Mouse (Mus musculus): Measurements from ENCODE around the gene Dtd1.
"Not testable (repeated sequence)": the region's sequence is repeated elsewhere in the genome, so short reads cannot be mapped to it uniquely, and the experiment has no call there.

The Dtd1 gene

DNA sequence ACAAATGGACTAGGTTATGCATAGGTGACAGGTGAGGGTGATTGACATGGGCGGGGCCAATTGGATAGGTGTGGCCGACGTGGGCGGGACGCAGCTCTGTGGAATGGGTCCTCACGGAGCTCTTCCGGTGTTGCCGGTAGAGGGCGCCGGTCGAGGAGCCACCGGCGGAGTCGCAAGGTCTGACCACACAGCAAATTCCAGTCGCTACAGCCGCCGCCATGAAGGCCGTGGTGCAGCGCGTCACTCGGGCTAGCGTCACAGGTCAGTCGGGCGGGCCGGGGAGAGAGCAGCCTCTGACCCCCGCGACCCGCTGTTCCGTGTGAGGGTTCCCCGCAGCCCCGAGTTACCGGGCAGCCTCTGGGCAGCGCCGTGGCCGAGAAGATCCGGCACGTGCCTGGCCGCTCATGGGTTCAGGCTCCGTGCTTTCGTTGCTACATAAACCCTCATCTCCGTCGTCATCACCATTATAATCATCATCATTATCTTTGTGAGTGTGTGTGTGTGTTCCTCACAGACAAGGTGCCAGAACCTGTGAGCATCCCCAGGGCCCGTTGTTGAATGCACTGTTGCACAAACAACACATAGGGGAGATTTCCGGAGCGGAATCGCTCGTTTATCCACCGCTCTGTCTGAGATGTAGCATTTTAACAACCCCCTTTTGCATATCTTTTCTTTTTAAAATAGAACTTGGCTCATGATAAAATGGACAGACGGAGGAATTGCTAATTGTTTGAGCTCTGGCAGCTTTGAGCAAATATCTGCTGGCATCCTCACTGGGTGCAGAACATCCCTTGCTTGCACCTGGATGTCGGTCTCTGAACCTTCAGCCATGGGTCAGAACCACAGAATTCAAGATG is at the start of gene Dtd1:
TSS of gene Dtd1 (plus strand) at position 67 of the 857 bp plus-strand sequence.
- peak; percentile 46 for DNase-seq (ENCODE audit: low read depth)

DNA sequence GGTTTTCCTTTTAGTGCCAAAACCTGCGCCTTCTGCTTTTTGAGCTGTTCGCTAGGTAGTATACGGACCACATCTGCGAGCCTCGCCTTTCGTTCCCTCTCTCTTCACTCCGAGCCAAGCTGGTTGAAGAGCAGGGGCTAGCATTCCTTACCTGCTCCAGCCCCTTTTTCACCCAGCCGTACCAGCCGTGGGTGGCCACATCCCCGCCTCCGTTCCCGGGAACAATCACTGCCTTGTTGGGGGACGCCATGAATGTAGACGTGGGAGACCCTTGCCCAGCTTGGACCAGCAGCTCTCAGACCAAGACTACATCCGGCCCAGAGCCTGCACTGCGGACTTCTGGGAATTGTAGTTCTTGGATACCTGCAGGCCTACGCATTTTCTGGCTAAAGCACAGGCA is 49.2 kb upstream of the Dtd1 start, which contains the start of gene Rbbp9:
TSS of gene Rbbp9 (minus strand) at position 341 of the 400 bp plus-strand sequence.
- no peak for DNase-seq (ENCODE audit: low read depth)

DNA sequence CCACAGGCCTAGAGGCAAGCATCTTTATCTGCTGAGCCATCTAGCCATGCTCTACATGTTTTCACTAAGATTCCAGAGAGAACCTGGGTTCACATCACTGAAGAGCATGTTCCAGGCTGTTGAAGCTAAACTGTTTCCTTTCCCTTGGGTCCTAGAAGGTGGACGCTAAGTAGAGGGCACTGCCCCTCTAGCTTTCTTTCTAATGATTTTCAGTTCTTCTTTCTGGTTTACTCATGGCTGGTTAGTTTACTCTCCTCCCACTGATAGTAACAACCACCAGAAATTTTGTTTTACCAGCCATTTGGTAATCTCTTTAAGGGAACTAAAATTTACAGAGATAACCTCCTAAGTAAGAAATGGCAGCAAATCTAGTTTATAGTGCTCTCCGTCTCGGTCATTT is 45.8 kb upstream of the Dtd1 start:
- no peak for DNase-seq (ENCODE audit: low read depth)

DNA sequence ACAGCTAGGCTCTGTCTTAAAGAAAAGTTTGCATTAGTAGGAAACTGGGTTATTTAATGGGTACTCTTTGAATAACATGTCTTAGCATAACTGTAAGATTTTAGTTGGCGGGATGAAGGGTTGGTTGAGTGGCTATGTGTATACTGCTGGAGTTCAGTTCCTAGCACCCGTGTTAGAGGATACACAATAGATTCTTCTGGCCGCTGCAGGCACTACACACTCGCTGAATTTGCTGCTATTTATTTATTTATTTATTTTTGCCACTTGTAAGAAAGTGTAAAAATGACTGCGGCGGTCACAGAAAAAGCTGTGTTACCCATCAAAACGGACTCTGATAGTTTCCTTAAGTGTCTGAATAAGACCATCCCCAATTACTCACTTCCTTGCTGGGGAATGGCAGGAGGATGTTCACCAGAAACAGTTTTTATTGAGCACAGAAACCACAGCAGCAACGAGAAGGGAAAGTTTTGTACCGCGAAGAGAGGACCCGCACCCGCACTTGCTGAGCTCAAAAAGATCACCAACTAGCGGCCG is 44.3 kb upstream of the Dtd1 start:
- peak; percentile 6 for DNase-seq (ENCODE audit: low read depth)

DNA sequence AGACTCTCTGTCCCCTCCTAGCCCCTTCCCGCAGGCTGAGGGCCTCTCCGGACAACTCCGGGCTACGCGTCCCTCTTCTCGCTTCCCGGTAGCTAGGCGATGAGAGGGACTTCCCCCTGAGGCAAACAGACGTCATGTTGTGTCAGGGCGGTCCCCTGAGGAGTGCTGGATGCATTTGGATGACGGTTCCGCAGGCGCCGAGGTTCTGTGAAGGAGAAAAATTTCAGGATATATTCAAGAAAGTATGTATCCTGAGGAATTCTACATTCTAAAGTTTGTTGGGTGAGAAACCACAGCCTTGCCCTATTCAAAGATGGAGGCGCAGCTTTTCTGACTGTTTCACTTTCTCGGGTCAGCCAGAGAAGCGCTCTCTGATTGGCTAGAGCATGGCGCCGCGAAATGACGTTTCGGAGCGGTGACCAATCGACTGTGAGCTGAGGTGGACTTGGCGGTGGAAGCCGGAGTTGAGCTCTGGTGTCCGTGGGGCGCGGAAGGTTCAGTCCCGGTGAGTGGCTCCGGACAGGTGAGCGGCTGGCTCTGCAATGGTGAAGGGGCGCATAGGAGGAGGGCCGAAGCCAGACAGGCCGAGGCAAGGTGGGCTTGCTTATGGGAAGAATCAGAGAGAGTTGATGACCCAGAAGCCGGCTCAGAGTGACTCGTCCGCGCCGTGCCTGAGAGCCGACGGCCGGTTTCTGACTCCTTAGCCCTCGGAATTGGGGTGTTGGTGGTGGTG is 43.7 kb upstream of the Dtd1 start, which contains the start of gene Sec23b:
TSS of gene Sec23b (plus strand) at position 410 of the 733 bp plus-strand sequence.
- peak; percentile 95 for DNase-seq (ENCODE audit: low read depth)

DNA sequence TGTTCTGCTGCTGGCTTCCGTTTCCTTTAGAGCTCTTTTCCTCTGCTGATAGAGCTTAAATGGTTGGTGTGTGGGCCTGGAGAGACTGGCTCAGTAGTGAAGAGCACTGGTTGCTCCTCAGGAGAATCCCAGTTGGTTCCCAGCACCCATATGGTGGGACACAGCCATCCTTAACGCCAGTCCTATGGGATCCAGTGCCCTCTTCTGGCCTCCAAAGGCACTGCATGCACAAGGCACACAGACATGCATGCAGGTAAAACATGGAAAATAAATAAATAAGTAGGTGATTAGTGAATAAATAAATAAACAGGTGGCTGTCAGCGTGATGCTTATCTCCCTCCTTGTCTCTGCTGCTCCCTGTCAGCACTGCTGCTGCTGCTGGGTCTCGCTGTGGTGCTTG is 11.0 kb upstream of the Dtd1 start:
- DNase-seq (ENCODE audit: low read depth) = no peak

DNA sequence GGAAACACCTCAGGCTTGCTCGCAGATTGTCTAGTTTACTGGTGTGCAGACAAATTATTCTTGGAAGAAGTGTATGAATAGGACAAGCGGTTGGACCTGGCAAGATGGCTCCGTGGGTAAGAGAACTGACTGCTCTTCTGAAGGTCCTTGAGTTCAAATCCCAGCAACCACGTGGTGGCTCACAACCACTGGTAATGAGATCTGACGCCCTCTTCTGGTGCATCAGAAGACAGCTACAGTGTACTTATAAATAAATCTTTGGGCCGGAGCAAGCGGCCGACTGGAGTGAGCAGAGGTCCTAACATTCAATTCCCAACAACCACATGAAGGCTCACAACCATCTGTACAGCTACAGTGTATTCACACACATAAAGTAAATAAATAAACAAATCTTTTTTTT is 6.7 kb upstream of the Dtd1 start:
- DNase-seq (ENCODE audit: low read depth) = not testable (repeated sequence)

DNA sequence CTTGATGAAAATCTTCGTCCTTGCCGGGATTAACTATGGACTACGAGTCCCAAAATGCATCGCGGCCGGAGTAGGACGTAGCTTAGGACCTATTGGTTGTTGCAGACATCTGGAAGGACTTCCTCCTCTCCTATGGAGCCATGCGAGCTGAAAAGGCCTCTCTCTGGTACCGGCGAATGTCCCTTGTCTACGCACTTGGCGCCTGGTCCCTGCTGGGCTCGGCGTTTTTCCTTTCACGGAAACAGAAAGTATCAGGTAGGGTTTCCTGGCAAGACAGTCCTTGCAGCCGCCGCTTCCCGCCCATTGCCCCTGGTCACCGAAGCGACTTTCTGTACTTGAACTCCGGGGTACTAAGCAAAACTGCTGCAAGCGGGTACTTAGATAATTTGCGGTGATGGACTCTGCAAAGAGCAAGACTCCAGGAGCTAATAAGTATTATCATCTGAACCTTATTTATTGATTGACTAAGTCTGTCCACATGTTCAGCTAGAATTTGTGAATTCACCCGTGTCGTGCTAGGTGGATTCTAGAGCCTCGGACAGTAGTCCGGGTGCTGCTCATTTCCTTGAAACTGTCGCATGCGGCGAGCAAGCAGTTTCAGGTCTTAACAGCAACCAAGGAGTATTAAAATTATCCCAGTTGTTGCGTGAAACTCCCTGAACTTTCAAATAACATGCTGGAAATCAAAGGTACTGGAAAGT is 5.6 kb upstream of the Dtd1 start, which contains the start of gene Smim26:
TSS of gene Smim26 (plus strand) at position 104 of the 701 bp plus-strand sequence.
- peak; percentile 38 for DNase-seq (ENCODE audit: low read depth)

DNA sequence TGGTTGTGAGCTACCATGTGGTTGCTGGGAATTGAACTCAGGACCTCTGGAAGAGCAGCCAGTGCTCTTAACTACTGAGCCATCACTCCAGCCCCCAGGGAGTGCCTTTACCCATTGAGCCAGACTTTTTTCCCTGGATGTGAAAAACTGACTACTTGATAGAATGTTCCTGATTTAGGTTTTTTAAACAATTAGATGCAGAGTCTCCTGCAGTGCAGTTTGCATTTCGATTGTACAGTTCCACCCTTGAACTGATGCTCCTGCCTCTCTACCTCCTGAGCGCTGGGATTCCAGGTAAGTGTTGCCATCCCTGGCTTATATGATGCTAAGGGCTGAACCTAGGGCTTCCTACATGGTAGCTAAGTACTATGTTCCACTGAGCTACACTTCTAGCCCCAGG is 1.7 kb upstream of the Dtd1 start:
- no peak for DNase-seq (ENCODE audit: low read depth)

DNA sequence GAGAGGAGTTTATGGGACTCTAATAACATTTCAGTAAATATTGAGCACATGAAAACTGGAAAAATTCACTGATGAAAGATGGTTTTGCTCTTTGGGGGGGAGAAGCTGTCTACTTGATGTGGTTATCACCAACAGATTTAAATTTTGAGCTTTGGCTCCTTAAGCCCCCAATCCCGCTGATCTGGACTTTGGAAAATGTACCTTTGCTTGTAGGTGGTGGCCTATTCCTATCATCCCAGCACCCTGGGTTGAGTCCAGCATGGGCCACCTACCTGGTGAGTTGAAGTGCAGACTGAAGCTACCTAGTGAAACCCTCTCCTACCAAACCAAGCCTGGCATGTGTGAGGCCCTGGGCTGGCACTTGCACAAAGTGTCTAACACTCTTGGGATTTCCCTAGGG is 1.9 kb downstream of the Dtd1 start:
- no peak for DNase-seq (ENCODE audit: low read depth)

DNA sequence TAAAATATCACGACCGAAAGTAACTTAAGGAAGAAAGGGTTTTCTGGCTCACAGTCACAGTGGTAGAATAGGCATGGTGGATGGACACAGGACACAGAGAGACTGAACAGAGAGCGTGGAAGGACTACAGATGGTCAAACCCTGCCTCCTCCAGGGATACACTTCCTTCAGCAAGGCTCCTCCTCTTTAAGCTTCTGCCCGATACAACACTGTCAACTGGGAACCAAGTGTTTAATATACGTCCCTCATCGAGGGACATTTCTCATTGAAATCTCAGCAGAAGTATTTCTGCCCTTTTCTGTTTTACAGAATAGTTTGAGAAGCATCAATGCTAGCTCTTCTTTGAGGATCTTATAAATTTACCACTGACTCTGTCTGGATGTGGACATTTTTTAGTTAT is 14.3 kb downstream of the Dtd1 start:
- no peak for DNase-seq (ENCODE audit: low read depth)

DNA sequence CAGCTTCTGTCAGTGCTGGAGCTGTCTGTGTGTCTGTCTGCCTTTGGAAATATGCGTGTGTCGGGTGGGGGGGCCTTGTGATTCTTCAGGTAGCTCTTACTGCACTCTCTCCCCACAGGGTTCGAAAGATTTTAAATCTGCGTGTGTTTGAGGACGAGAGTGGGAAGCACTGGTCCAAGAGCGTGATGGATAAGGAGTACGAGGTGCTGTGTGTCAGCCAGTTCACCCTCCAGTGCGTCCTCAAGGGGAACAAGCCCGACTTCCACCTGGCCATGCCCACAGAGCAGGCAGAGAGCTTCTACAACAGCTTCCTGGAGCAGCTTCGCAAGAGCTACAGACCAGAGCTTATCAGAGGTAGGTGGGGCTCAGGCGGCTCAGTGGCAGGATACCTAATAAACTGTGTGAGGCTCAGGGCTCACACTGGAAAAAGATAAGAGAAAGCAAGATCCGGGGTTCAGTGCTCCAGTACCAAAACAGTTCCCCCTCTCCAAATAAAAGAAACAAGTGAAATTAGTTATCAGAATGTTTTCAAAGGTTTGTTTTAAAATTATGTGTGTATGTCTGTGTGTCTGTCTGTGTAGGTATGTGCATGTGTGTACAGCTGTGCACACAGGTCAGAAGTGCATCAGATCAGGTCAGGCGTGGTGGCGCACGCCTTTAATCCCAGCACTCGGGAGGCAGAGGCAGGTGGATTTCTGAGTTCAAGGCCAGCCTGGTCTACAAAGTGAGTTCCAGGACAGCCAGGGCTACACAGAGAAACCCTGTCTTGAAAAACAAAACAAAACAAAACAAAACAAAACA is 17.6 kb downstream of the Dtd1 start:
- DNase-seq (ENCODE audit: low read depth) = no peak

DNA sequence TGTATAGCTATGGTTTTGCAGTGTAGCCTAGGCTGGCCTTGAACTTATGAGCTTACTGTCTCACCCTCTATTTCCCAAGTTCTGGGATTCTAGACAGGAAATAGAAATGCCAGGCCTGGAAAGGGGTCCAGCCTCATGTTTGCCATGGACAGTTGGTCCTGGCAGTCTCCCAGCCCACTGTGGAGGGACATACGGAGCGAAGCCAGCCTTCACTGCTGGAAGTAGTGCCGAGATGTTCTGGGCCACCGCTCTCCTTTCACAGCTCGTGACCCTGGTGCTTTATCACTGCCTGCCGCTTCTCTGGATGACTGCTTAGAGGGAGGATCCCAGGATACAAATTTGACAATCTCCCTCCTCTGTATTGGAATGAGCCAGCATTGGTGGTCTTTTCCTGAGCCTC is 21.8 kb downstream of the Dtd1 start:
- DNase-seq (ENCODE audit: low read depth) = no peak

DNA sequence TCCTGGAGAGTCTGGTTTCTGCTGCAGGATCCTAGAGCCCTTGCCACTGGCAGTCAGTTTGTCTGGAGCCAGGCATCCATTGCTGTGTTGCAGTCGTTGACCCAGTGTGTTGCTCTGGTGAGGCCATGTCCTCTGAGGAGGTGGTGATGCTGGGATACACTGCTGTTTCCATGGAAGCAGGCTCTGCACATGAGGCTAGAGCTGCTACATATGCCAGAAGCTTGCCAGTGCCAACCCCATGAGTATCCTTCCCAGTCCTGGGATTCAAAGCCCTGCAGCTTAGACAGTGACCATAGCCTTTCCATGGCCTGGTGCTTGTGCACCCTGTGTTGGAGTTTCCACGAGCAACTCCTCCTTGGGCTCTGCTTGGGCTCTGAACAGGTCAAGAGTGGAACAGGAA is 33.9 kb downstream of the Dtd1 start:
- no peak for DNase-seq (ENCODE audit: low read depth)

DNA sequence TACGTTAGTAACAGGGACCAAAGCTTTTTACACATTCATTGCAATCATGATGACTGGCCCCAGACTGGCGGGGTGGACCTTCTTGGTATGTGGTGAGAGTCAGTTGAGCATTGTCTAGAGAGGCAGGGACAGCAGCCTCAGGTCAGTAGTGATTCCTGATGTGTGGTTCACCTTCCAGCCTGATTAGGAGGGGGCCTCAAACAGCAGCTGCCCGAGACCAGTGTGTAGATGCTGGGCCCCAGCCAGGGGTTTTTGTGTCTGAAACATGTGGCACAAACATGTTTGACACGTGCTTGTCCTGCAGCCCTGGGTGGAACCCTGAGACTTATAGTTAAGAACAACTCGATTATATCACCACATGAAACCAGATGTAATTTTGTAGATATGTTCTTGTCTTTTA is 34.5 kb downstream of the Dtd1 start:
- no peak for DNase-seq (ENCODE audit: low read depth)

DNA sequence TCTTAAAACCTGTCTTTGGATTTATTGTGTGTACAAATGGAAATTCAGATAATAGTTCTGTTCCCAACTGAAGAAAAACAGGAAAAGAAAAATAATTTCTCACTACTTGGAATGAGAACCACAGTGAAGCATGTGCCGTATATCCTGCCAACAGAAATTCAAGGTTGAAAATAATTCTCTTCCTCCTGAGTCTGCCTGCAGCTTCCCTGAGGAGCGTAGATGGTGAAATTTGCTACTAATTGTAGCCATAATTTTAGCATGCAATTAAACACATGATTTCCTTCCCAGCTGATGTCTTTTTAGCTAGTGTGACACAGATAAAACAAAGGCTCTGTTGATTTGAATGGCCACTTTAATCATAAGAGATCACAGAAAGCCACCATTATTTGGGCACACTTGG is 35.0 kb downstream of the Dtd1 start:
- DNase-seq (ENCODE audit: low read depth) = no peak

DNA sequence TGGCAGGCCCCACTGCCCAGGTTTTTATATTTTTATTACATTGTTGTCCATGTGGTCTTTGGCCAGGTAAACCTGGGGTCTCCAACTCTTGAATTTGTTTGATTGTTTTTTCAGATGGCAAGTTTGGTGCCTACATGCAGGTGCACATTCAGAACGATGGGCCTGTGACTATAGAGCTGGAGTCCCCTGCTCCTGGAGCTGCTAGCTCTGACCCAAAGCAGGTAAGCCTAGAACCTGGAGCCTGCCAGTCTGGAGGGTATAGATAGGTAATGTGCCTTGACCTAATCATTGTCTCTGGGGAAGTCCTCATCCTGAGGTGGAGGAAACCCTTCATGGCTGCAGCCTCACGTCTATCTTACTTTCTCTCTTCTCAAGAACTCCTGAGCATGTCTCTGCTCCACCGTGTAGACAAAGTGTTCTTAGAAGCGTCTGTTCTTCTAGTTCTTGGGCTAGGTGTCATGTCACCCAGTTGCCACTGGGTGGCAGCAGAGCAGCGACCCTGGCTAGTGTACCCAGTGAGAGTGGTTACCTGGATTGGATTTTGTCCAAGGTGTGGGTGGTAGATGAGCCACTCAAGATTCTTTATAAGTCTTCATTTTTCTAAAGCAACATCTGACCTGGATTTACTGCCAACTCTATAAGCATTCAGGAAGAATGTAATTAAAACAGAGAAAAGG is 36.1 kb downstream of the Dtd1 start:
- peak; percentile 11 for DNase-seq (ENCODE audit: low read depth)

DNA sequence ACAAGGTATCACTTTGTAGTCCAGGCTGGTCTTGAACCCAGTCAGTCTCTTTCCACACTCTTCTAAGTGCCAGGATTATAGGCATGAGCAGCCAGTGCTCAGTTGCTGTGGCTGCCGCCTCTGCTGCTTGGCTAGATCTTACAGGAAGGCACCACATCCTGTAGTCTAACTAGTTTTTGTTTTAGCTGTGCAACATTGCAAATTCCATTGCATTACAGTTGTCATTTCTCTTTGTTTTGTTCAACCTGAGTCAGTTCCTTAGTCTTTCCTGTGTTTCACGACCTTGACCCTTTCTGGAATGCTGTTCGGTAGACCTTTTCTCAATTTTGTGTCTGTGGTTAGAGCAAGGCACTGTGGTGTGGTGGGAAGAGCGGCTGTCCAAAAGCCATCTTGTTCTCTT is 37.5 kb downstream of the Dtd1 start:
- DNase-seq (ENCODE audit: low read depth) = no peak

DNA sequence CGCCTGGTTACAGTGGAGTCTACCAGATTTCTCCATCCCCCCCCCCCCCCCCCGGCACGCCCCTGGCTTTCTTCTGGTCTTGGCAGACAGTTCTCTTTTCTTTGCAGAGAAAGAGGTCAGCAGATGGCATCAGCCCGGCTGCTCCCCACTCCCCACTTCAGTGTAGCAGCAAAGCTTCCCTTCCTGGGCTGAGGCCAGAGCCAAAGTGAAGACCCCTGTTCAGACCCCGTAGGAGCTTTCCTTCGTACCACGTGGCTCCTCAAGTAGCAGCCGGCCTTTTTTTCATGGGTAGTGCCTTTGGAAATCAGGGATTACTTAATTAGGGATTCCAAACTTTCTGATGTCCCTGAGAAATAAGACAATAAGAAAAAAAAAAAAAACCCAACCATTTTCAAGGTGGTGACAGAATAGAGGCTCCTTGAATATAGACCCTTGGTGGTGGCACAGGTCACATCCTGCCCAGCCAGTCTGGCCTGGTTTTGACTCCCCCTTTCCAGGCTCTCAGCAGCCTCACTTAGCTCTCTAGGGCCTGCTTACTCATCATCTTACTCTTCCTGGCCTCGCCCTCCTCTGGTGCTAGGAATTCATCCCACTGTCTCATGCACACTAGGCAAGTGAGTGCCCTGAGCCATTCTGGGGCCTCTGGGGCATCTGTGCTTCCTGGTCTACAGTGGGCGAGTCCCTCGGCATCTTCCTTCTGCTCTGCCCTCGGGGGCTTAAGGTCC is 38.1 kb downstream of the Dtd1 start:
- no peak for DNase-seq (ENCODE audit: low read depth)

DNA sequence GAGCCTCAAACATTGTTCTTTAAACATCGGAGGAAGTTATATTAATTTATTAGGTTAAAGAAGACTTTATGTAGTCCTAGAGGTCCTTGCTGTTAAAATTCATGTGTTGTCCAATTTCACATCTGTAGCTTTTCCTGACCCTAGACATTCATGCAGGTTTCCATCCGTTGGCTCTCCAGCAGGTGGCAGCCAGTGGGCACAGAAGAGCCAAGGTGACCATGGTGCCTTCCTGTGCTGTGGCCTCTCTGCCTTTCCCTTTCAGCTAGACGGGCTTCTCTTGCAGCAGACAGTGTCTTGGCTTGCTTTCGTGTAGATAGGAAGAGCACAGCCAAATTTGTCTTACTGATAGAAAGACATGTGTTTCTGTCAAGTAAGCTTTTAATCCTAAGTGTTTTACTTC is 39.0 kb downstream of the Dtd1 start:
- no peak for DNase-seq (ENCODE audit: low read depth)
